In the genomic region with DNA sequence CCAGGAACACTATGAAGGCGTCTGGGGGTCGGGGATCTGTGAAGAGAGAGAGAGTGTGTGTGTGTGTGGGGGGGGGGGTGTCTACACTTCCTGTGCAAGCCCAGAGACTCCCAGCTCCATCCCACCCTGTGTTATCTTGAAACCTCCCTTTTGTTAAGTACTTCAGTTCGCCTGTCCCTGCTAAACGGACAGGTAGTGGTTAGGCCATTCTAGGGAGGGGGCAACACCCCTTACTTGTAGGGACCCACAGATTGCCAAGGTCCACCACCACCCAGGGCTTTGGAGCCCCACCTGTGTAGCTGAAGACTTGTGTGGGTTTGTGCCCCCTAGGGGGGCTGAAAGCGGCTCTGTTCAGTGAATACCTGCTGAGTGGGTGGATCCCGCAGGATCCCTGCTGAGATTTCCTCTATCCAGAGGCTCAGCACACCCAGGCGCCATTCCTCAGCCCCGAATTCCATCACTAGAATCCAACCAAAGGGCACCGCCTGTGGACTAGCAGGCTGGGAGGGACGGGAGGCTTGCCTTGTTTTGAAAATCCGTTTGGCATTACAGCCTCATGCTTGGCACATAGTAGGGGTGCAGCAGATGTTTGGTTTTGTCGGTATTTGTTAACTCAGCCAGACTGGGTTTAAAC, we compare ENCODE assay signal across 8 mouse cellular contexts. TPM values are rescaled to one million over a fixed set of nuclear protein-coding genes. Genes with fewer than 3 reads are reported as not detected.
DNase-seq lines count a peak whose midpoint lies in the region; ATAC-seq lines count a peak whose summit lies in the region.

No protein-coding gene starts in this region.

- peaks cover 19% of the 10 kb centered on the region for H3K27me3 ChIP-seq in kidney, embryonic 16.5 days (ENCODE audit: insufficient read depth, low read length)
- H3K27me3 ChIP-seq in embryonic facial prominence, embryonic 11.5 days (ENCODE audit: control insufficient read depth, insufficient read depth, low read length), result 0 out of 2 replicates have a peak, but pooled peaks cover 6% of the 10 kb centered on the region
- peaks cover 8% of the 10 kb centered on the region for H3K27me3 ChIP-seq in limb, embryonic 11.5 days (ENCODE audit: control insufficient read depth, insufficient read depth, low read length)
- peaks cover 38% of the 10 kb centered on the region for H3K27me3 ChIP-seq in neural tube, embryonic 12.5 days (replicated peaks)

- H3K36me3 ChIP-seq in kidney, embryonic 16.5 days (ENCODE audit: insufficient read depth, low read length), result peaks cover 9% of the 10 kb centered on the region; the same call in 1 of the 2 replicates
- H3K36me3 ChIP-seq in embryonic facial prominence, embryonic 11.5 days (replicated peaks; ENCODE audit: control insufficient read depth, insufficient read depth, low read depth, low read length), result no peaks in the 10 kb centered on the region; the same call in 1 of the 2 replicates
- peaks cover 9% of the 10 kb centered on the region for H3K36me3 ChIP-seq in limb, embryonic 11.5 days (ENCODE audit: control insufficient read depth, insufficient read depth, low read length)
- H3K36me3 ChIP-seq in neural tube, embryonic 12.5 days, result no peaks in the 10 kb centered on the region

- peak overlapping the region; percentile 66 for H3K27ac ChIP-seq in kidney, embryonic 16.5 days (ENCODE audit: low read length)
- H3K27ac ChIP-seq in embryonic facial prominence, embryonic 11.5 days (replicated peaks; ENCODE audit: low read depth, low read length), result peak overlapping the region; percentile 94
- peak overlapping the region; percentile 90 for H3K27ac ChIP-seq in limb, embryonic 11.5 days (replicated peaks; ENCODE audit: low read depth, low read length)
- H3K27ac ChIP-seq in neural tube, embryonic 12.5 days, result no peak overlapping the region

- 30% methylated on average over 12 of the region's 12 CpGs for WGBS in kidney, embryonic 16.5 days
- 4% methylated on average over 12 of the region's 12 CpGs for WGBS in embryonic facial prominence, embryonic 11.5 days
- WGBS in limb, embryonic 11.5 days, result 4% methylated on average over 12 of the region's 12 CpGs
- WGBS in neural tube, embryonic 12.5 days, result 9% methylated on average over 12 of the region's 12 CpGs

- H3K4me1 ChIP-seq in kidney, embryonic 16.5 days (ENCODE audit: insufficient read depth, low read length), result peaks cover 64% of the 10 kb centered on the region
- peaks cover 31% of the 10 kb centered on the region for H3K4me1 ChIP-seq in embryonic facial prominence, embryonic 11.5 days (ENCODE audit: control insufficient read depth, insufficient read depth, low read length)
- peaks cover 57% of the 10 kb centered on the region for H3K4me1 ChIP-seq in limb, embryonic 11.5 days (ENCODE audit: control insufficient read depth, insufficient read depth, low read length)
- H3K4me1 ChIP-seq in neural tube, embryonic 12.5 days, result peaks cover 61% of the 10 kb centered on the region

- no peak for DNase-seq in kidney, adult 11 months
- peak; percentile 47 for DNase-seq in embryonic facial prominence, embryonic 11.5 days (ENCODE audit: low spot score)
- DNase-seq in limb, embryonic 11.5 days (ENCODE audit: low spot score), result peak; percentile 51
- DNase-seq in MN1 (ENCODE audit: low spot score), result no peak
- DNase-seq in adrenal gland, adult 2 months, result no peak

- no peak for ATAC-seq in kidney, embryonic 16.5 days (ENCODE audit: low FRiP score, low TSS enrichment)
- no peak for ATAC-seq in embryonic facial prominence, embryonic 11.5 days (replicated peaks; ENCODE audit: insufficient number of reproducible peaks, low FRiP score, low TSS enrichment, low read depth)
- no peak for ATAC-seq in limb, embryonic 11.5 days (ENCODE audit: insufficient number of reproducible peaks, low FRiP score, low TSS enrichment, low read depth)
- no peak; the same call in 1 of the 2 replicates for ATAC-seq in neural tube, embryonic 12.5 days (ENCODE audit: low FRiP score, low read depth)
- no peak for ATAC-seq in monocyte, adult 5-6 weeks (replicated peaks; ENCODE audit: insufficient number of reproducible peaks, low FRiP score, low TSS enrichment, poor library complexity, severe bottlenecking)

- H3K4me2 ChIP-seq in kidney, embryonic 16.5 days (replicated peaks; ENCODE audit: low read depth, low read length), result peak overlapping the region; percentile 96
- H3K4me2 ChIP-seq in embryonic facial prominence, embryonic 11.5 days (ENCODE audit: low read depth, low read length), result peak overlapping the region; percentile 92
- peak overlapping the region; percentile 94 for H3K4me2 ChIP-seq in limb, embryonic 11.5 days (ENCODE audit: low read depth, severe bottlenecking)
- H3K4me2 ChIP-seq in neural tube, embryonic 12.5 days (replicated peaks), result peak overlapping the region; percentile 87

- no peaks in the 10 kb centered on the region for H3K9me3 ChIP-seq in kidney, embryonic 16.5 days (ENCODE audit: low read length)
- H3K9me3 ChIP-seq in embryonic facial prominence, embryonic 11.5 days (replicated peaks; ENCODE audit: control insufficient read depth, low read length), result no peaks in the 10 kb centered on the region
- H3K9me3 ChIP-seq in limb, embryonic 11.5 days (ENCODE audit: control insufficient read depth, low read length), result no peaks in the 10 kb centered on the region
- H3K9me3 ChIP-seq in neural tube, embryonic 12.5 days, result no peaks in the 10 kb centered on the region

- peak overlapping the region; percentile 69 for H3K4me3 ChIP-seq in kidney, embryonic 16.5 days (ENCODE audit: low read length)
- H3K4me3 ChIP-seq in embryonic facial prominence, embryonic 11.5 days (ENCODE audit: low read depth, low read length), result peak overlapping the region; percentile 81
- H3K4me3 ChIP-seq in limb, embryonic 11.5 days (ENCODE audit: low read depth, low read length), result peak overlapping the region; percentile 93
- H3K4me3 ChIP-seq in neural tube, embryonic 12.5 days, result peak overlapping the region; percentile 34

- H3K9ac ChIP-seq in kidney, embryonic 16.5 days (replicated peaks; ENCODE audit: low read length), result peak overlapping the region; percentile 78
- H3K9ac ChIP-seq in embryonic facial prominence, embryonic 11.5 days (replicated peaks; ENCODE audit: low read length), result peak overlapping the region; percentile 84
- peak overlapping the region; percentile 76 for H3K9ac ChIP-seq in limb, embryonic 11.5 days (ENCODE audit: low read length)
- peak overlapping the region; percentile 48 for H3K9ac ChIP-seq in neural tube, embryonic 12.5 days

RNA-seq across cellular contexts. Expression of a gene that starts 2.6 kb away (rescaled TPM):
- 40.8 and 49.3 TPM in 2 replicates for polyA plus RNA-seq in kidney, embryonic 16.5 days (2015; fragmentation: Nextera tagmentation; extraction: Ambion mirVana)
- 66.8 and 76.2 TPM in 2 replicates for polyA plus RNA-seq in embryonic facial prominence, embryonic 11.5 days (2014; fragmentation: Nextera tagmentation; extraction: Ambion mirVana)
- polyA plus RNA-seq in limb, embryonic 11.5 days (2014; fragmentation: Nextera tagmentation; extraction: Ambion mirVana), result 102 and 104 TPM in 2 replicates
- 21.7 and 23.2 TPM in 2 replicates for polyA plus RNA-seq in neural tube, embryonic 12.5 days (2016; fragmentation: Nextera tagmentation; extraction: Ambion mirVana)
- total RNA-seq in monocyte, adult 5-6 weeks (2017), result not detected in 3 replicates
- total RNA-seq in adrenal gland, adult 2 months (2021), result 10 to 100 TPM in 1 of 2 experiments, 1 to 10 TPM in 1; 6.7 to 10.1 TPM
- 45.2 and 45.3 TPM in 2 replicates for polyA plus RNA-seq in adrenal gland, adult 2 months (2012; rRNA removed)

RNA-seq across cellular contexts. Expression of a gene that starts 47.9 kb away (rescaled TPM):
- 18.3 and 21.2 TPM in 2 replicates for polyA plus RNA-seq in kidney, embryonic 16.5 days (2015; fragmentation: Nextera tagmentation; extraction: Ambion mirVana)
- polyA plus RNA-seq in embryonic facial prominence, embryonic 11.5 days (2014; fragmentation: Nextera tagmentation; extraction: Ambion mirVana), result 12.1 and 13.1 TPM in 2 replicates
- polyA plus RNA-seq in limb, embryonic 11.5 days (2014; fragmentation: Nextera tagmentation; extraction: Ambion mirVana), result 14.6 and 16.0 TPM in 2 replicates
- 24.2 and 25.7 TPM in 2 replicates for polyA plus RNA-seq in neural tube, embryonic 12.5 days (2016; fragmentation: Nextera tagmentation; extraction: Ambion mirVana)
- total RNA-seq in monocyte, adult 5-6 weeks (2017), result 7.3 to 13.8 TPM (median 9.6 TPM) in 3 replicates
- 10 to 100 TPM; 33.1 to 35.1 TPM for total RNA-seq in adrenal gland, adult 2 months (2021)
- polyA plus RNA-seq in adrenal gland, adult 2 months (2012; rRNA removed), result 29.0 and 30.8 TPM in 2 replicates

RNA-seq across cellular contexts. Expression of a gene that starts 48.1 kb away (rescaled TPM):
- 104 and 108 TPM in 2 replicates for polyA plus RNA-seq in kidney, embryonic 16.5 days (2015; fragmentation: Nextera tagmentation; extraction: Ambion mirVana)
- polyA plus RNA-seq in embryonic facial prominence, embryonic 11.5 days (2014; fragmentation: Nextera tagmentation; extraction: Ambion mirVana), result 113 and 119 TPM in 2 replicates
- 111 and 114 TPM in 2 replicates for polyA plus RNA-seq in limb, embryonic 11.5 days (2014; fragmentation: Nextera tagmentation; extraction: Ambion mirVana)
- 130 and 134 TPM in 2 replicates for polyA plus RNA-seq in neural tube, embryonic 12.5 days (2016; fragmentation: Nextera tagmentation; extraction: Ambion mirVana)
- total RNA-seq in monocyte, adult 5-6 weeks (2017), result 62.6 to 74.1 TPM (median 67.8 TPM) in 3 replicates
- total RNA-seq in adrenal gland, adult 2 months (2021), result 10 to 100 TPM; 75.2 to 78.4 TPM
- 64.2 and 70.8 TPM in 2 replicates for polyA plus RNA-seq in adrenal gland, adult 2 months (2012; rRNA removed)

Comparison
In these comparisons a context has a peak if more than half of its experiments do, and no peak if none do; other contexts are left out.
1. H3K4me3 ChIP-seq: peak in every context shown above with its lines; median percentile 93 in limb, embryonic 11.5 days; 81 in embryonic facial prominence, embryonic 11.5 days; 69 in kidney, embryonic 16.5 days; 34 in neural tube, embryonic 12.5 days.
2. DNase-seq: peak in embryonic facial prominence, embryonic 11.5 days (single experiment) and limb, embryonic 11.5 days (single experiment); none in kidney, adult 11 months (single experiment), MN1 (single experiment) and adrenal gland, adult 2 months (single experiment).
3. Peak in every context shown above with its lines, with median percentiles within 50 percentile points of each other: H3K4me2 ChIP-seq and H3K9ac ChIP-seq.